8 mouse cellular contexts compared by ENCODE assay signal in genomic region chr14:25377091-25377490, GRCm38 (mm10).
A peak's percentile ranks its signal among the peaks of the same experiment; 100 is the strongest.
DNase-seq lines count a peak whose midpoint lies in the region; ATAC-seq and TF ChIP-seq lines count a peak whose summit lies in the region.

No protein-coding gene starts in this region.

- no peak overlapping the region for H3K4me3 ChIP-seq in kidney, embryonic 14.5 days (ENCODE audit: low read length)
- H3K4me3 ChIP-seq in embryonic facial prominence, embryonic 13.5 days, result no peak overlapping the region
- no peak overlapping the region for H3K4me3 ChIP-seq in hindbrain, postnatal 0 days (ENCODE audit: low read length)
- H3K4me3 ChIP-seq in midbrain, embryonic 16.5 days (ENCODE audit: low read depth, low read length), result no peak overlapping the region
- no peak overlapping the region for H3K4me3 ChIP-seq in kidney, adult 2 months (ENCODE audit: insufficient read depth, low read depth, low read length)

- H3K9ac ChIP-seq in kidney, embryonic 14.5 days (ENCODE audit: low read depth, low read length), result no peak overlapping the region
- no peak overlapping the region for H3K9ac ChIP-seq in embryonic facial prominence, embryonic 13.5 days
- H3K9ac ChIP-seq in hindbrain, postnatal 0 days (replicated peaks; ENCODE audit: low read length), result no peak overlapping the region; the same call in 1 of the 2 replicates
- no peak overlapping the region; the same call in 1 of the 2 replicates for H3K9ac ChIP-seq in midbrain, embryonic 16.5 days (ENCODE audit: low read depth, low read length)

- ATAC-seq in kidney, embryonic 14.5 days (ENCODE audit: low FRiP score, low TSS enrichment), result no peak
- no peak for ATAC-seq in embryonic facial prominence, embryonic 13.5 days (ENCODE audit: insufficient number of reproducible peaks, insufficient read depth, low FRiP score, low TSS enrichment, low read depth)
- no peak for ATAC-seq in hindbrain, postnatal 0 days
- ATAC-seq in midbrain, embryonic 16.5 days, result peak; percentile 18

- no peaks in the 10 kb centered on the region for H3K27me3 ChIP-seq in kidney, embryonic 14.5 days (ENCODE audit: control insufficient read depth, insufficient read depth, low read length)
- no peaks in the 10 kb centered on the region for H3K27me3 ChIP-seq in embryonic facial prominence, embryonic 13.5 days
- H3K27me3 ChIP-seq in hindbrain, postnatal 0 days (ENCODE audit: insufficient read depth, low read length), result no peaks in the 10 kb centered on the region
- H3K27me3 ChIP-seq in midbrain, embryonic 16.5 days (ENCODE audit: control insufficient read depth, insufficient read depth, low read depth, low read length), result no peaks in the 10 kb centered on the region
- no peaks in the 10 kb centered on the region for H3K27me3 ChIP-seq in kidney, adult 2 months (replicated peaks; ENCODE audit: control insufficient read depth, insufficient read depth, low read length)

- no peak for DNase-seq in kidney, postnatal 14 days
- DNase-seq in hindbrain, postnatal 0 days (ENCODE audit: low spot score), result no peak
- DNase-seq in frontal cortex, postnatal 25 days (ENCODE audit: low spot score in 2 of 2), result no peak
- DNase-seq in kidney, adult 2 months, result no peak
- no peak for DNase-seq in spleen, postnatal 14 days (ENCODE audit: low spot score in 2 of 2)

- no peaks in the 10 kb centered on the region for H3K36me3 ChIP-seq in kidney, embryonic 14.5 days (ENCODE audit: control insufficient read depth, insufficient read depth, low read length)
- H3K36me3 ChIP-seq in embryonic facial prominence, embryonic 13.5 days, result no peaks in the 10 kb centered on the region
- no peaks in the 10 kb centered on the region for H3K36me3 ChIP-seq in hindbrain, postnatal 0 days (ENCODE audit: insufficient read depth, low read length)
- H3K36me3 ChIP-seq in midbrain, embryonic 16.5 days (ENCODE audit: control insufficient read depth, insufficient read depth, low read length), result no peaks in the 10 kb centered on the region
- no peaks in the 10 kb centered on the region for H3K36me3 ChIP-seq in kidney, adult 2 months (ENCODE audit: control insufficient read depth, insufficient read depth, low read length)

- H3K27ac ChIP-seq in kidney, embryonic 14.5 days (ENCODE audit: low read depth, low read length), result peak overlapping the region; percentile 100
- peak overlapping the region; percentile 100 for H3K27ac ChIP-seq in embryonic facial prominence, embryonic 13.5 days
- H3K27ac ChIP-seq in hindbrain, postnatal 0 days, result peak overlapping the region; percentile 100
- peak overlapping the region; percentile 99 for H3K27ac ChIP-seq in midbrain, embryonic 16.5 days (ENCODE audit: low read length)
- H3K27ac ChIP-seq in kidney, adult 2 months (ENCODE audit: insufficient read depth, low read depth, low read length), result no peak overlapping the region

- H3K4me1 ChIP-seq in kidney, embryonic 14.5 days (ENCODE audit: control insufficient read depth, insufficient read depth, low read length), result peaks cover 46% of the 10 kb centered on the region
- peaks cover 37% of the 10 kb centered on the region for H3K4me1 ChIP-seq in embryonic facial prominence, embryonic 13.5 days
- peaks cover 16% of the 10 kb centered on the region for H3K4me1 ChIP-seq in hindbrain, postnatal 0 days (ENCODE audit: insufficient read depth, low read length)
- H3K4me1 ChIP-seq in midbrain, embryonic 16.5 days (ENCODE audit: control insufficient read depth, insufficient read depth, low read length), result peaks cover 23% of the 10 kb centered on the region
- peaks cover 3% of the 10 kb centered on the region; the same call in 1 of the 2 replicates for H3K4me1 ChIP-seq in kidney, adult 2 months (ENCODE audit: control insufficient read depth, insufficient read depth, low read length)

- peak overlapping the region; percentile 62 for H3K4me2 ChIP-seq in kidney, embryonic 14.5 days (replicated peaks; ENCODE audit: low read depth, low read length)
- peak overlapping the region; percentile 74 for H3K4me2 ChIP-seq in embryonic facial prominence, embryonic 13.5 days
- H3K4me2 ChIP-seq in hindbrain, postnatal 0 days (ENCODE audit: low read depth, low read length), result peak overlapping the region; percentile 86
- H3K4me2 ChIP-seq in midbrain, embryonic 16.5 days (ENCODE audit: low read length), result peak overlapping the region; percentile 62; the same call in 1 of the 2 replicates

- no peak for TF ChIP-seq CTCF in hindbrain, postnatal 0 days (IDR thresholded peaks at IDR 0.05; ENCODE audit: low read depth)
- no peak for TF ChIP-seq CTCF in kidney, adult 2 months (conservative IDR thresholded peaks at IDR 0.05; ENCODE audit: insufficient read depth, insufficient read length, low read depth, low read length)

- H3K9me3 ChIP-seq in kidney, embryonic 14.5 days (ENCODE audit: control insufficient read depth, low read length), result no peaks in the 10 kb centered on the region
- no peaks in the 10 kb centered on the region for H3K9me3 ChIP-seq in embryonic facial prominence, embryonic 13.5 days
- no peaks in the 10 kb centered on the region for H3K9me3 ChIP-seq in hindbrain, postnatal 0 days (ENCODE audit: low read length)
- no peaks in the 10 kb centered on the region for H3K9me3 ChIP-seq in midbrain, embryonic 16.5 days (replicated peaks; ENCODE audit: control insufficient read depth, low read length, poor library complexity, severe bottlenecking)

- 40% methylated on average over 2 of the region's 2 CpGs for WGBS in kidney, embryonic 14.5 days
- 51% methylated on average over 2 of the region's 2 CpGs for WGBS in embryonic facial prominence, embryonic 13.5 days
- WGBS in hindbrain, postnatal 0 days, result 58% methylated on average over 2 of the region's 2 CpGs
- WGBS in midbrain, embryonic 16.5 days, result 59% methylated on average over 2 of the region's 2 CpGs
- 71% methylated on average over 2 of the region's 2 CpGs for WGBS in kidney, adult 2 months

- no peak for TF ChIP-seq POLR2A in kidney, adult 2 months (IDR thresholded peaks at IDR 0.05; ENCODE audit: low read depth, low read length)
